Mouse (Mus musculus): ENCODE measurements around the gene Calcb.

DNA sequence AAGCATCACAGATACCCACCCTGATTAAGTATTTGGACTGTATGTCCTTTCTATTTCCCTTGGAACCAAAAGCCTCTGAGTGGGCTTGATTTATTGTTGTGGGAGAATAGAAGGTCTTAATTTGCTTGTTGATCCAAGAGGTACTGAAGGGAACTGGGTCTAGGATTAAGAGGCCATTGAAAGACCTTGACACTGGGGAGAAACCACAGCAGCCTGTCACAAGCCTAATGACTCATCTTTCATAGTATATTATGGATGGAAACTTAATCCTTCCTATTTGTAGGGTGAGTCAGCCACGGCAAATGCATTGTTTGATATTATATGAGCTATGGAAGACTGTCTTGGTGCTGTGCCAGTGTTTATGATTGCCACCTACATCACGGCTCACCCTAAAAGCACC is 8.0 kb upstream of the Calcb start:
- TF ChIP-seq CTCF (IDR thresholded peaks at IDR 0.05; ENCODE audit: insufficient read depth, low read length) (no peak), POLR2A (IDR thresholded peaks at IDR 0.05; ENCODE audit: borderline replicate concordance, extremely low read depth, low read depth, low read length) (no peak)
